Mouse (Mus musculus) bone marrow macrophage, adult 2 months (primary cell): ENCODE data around the gene Atp6v0e.

Experiments used
- CTCF ChIP-seq: IDR thresholded peaks from 2 replicates; pipeline ENCODE4 v1.5.1; 2012; ENCODE audit warnings: low read depth, mild to moderate bottlenecking, low read length, moderate library complexity
- POLR2A ChIP-seq: IDR thresholded peaks from 2 replicates; pipeline ENCODE4 v1.6.1; 2012; ENCODE audit warnings: mild to moderate bottlenecking, low read depth, low read length, borderline replicate concordance

- TF ChIP-seq POLR2A: no peak
- no peak for TF ChIP-seq CTCF
Observed at GRCm38 (mm10) chr17:26620786-26621766, 42.0 kb upstream of the Atp6v0e start.
